ENCODE assay signal across 8 mouse cellular contexts in the genomic region with DNA sequence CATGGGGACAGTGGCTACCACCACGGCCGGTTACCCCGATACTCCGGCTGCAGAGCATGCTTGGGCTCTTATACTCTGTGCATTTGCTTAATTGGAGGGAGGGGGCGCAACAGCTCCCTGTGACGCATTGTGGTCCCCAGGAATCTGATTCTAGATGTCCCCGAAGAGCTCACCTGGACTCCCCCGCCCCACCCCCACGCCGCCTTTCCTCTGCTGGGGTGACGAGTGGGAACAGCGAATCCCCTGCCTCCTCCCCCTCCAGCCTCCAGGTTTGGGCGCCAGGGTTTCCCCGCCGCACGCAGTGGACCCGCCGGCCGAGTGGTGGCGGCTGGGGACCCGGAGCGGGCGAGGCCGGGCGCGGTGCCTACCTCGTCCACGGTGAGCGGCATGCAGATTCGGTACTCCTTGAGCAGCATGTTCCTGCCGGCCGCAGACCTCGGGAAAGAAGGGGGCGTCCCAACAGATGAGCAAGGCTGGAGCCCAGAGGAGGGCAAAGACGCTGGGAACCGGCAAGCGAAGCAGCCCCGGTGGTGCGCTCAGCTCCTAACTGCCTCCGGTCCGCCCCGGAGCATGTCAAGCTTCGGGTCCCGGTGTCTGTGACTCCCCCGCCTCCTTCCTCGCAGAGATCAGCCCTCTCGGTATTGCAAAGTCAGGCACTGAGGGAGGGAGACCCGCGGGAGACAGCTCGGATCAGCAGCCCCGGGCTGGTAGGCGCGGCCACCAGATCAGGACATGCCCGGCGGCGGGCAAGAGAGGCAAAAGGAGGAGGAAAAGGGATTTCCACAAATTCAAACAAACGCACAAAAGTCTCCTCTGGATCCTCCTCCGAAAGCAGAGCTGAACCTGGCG. TPM values are rescaled to one million over a fixed set of nuclear protein-coding genes. Genes with fewer than 3 reads are reported as not detected.
DNase-seq lines count a peak whose midpoint lies in the region; ATAC-seq and TF ChIP-seq lines count a peak whose summit lies in the region.

No protein-coding gene starts in this region.

- peaks cover 19 to 31% of the 10 kb centered on the region in 2 experiments for H3K4me1 ChIP-seq in MEL (ENCODE audit: control insufficient read depth in 1 of 2, insufficient read depth in 2 of 2, low read length in 2 of 2)
- H3K4me1 ChIP-seq in hindbrain, embryonic 14.5 days (replicated peaks; ENCODE audit: control insufficient read depth, insufficient read depth, low read length) = peaks cover 14% of the 10 kb centered on the region

- H3K4me3 ChIP-seq in MEL (ENCODE audit: control insufficient read depth in 1 of 2, insufficient read depth in 1 of 2, low read depth in 2 of 2, low read length in 2 of 2) = peak overlapping the region; percentile 88 to 89
- H3K4me3 ChIP-seq in hindbrain, embryonic 14.5 days (replicated peaks; ENCODE audit: low read length) = peak overlapping the region; percentile 72

- peak in 1 of 2 experiments; percentile 56; a peak in 1 of 4 replicates for TF ChIP-seq POLR2A in MEL (IDR thresholded peaks at IDR 0.05; ENCODE audit: control insufficient read depth in 1 of 2, insufficient read depth in 1 of 2, low read depth in 1 of 2, low read length in 2 of 2, poor library complexity in 1 of 2)

- H3K9me3 ChIP-seq in MEL (replicated peaks; ENCODE audit: insufficient read depth, low read length) = no peaks in the 10 kb centered on the region
- no peaks in the 10 kb centered on the region for H3K9me3 ChIP-seq in hindbrain, embryonic 14.5 days (ENCODE audit: control insufficient read depth, low read length)

- peak overlapping the region; percentile 99 for H3K27ac ChIP-seq in MEL (ENCODE audit: control insufficient read depth, low read depth, low read length)
- H3K27ac ChIP-seq in hindbrain, embryonic 14.5 days = peak overlapping the region; percentile 92

- ATAC-seq in hindbrain, embryonic 14.5 days (ENCODE audit: low FRiP score) = peak; percentile 62

- peak overlapping the region; percentile 93 for H3K9ac ChIP-seq in MEL (ENCODE audit: control insufficient read depth, low read depth, low read length, poor library complexity, severe bottlenecking)
- peak overlapping the region; percentile 78 for H3K9ac ChIP-seq in hindbrain, embryonic 14.5 days

- TF ChIP-seq RAD21 in MEL (IDR thresholded peaks at IDR 0.05; ENCODE audit: low read depth, low read length) = no peak

- TF ChIP-seq CTCF in MEL (IDR thresholded peaks at IDR 0.05 in 2 of 3, conservative IDR thresholded peaks at IDR 0.05 in 1 of 3; ENCODE audit: control insufficient read depth in 1 of 3, insufficient read depth in 1 of 3, low read depth in 2 of 3, low read length in 3 of 3, poor library complexity in 1 of 3, severe bottlenecking in 1 of 3) = 0 out of 6 replicates have a peak, but pooled peaks of 1 of the 3 experiments have one; percentile 1

- 0% methylated on average over 59 of the region's 59 CpGs for WGBS in hindbrain, embryonic 14.5 days

- H3K79me2 ChIP-seq in MEL (ENCODE audit: control insufficient read depth, insufficient read depth, low read length, poor library complexity) = peaks cover 51% of the 10 kb centered on the region

- no peak for TF ChIP-seq EP300 in MEL (IDR thresholded peaks at IDR 0.05; ENCODE audit: low read depth in 1 of 2, low read length in 2 of 2)

- peaks cover 0 to 34% of the 10 kb centered on the region in 2 experiments; a peak in 2 of 4 replicates for H3K36me3 ChIP-seq in MEL (ENCODE audit: control insufficient read depth in 1 of 2, insufficient read depth in 2 of 2, low read length in 2 of 2)
- H3K36me3 ChIP-seq in hindbrain, embryonic 14.5 days (replicated peaks; ENCODE audit: control insufficient read depth, insufficient read depth) = no peaks in the 10 kb centered on the region

- H3K27me3 ChIP-seq in MEL (ENCODE audit: control insufficient read depth in 1 of 2, insufficient read depth in 2 of 2, low read length in 2 of 2) = no peaks in the 10 kb centered on the region
- no peaks in the 10 kb centered on the region for H3K27me3 ChIP-seq in hindbrain, embryonic 14.5 days (ENCODE audit: control insufficient read depth, insufficient read depth, low read length)

- DNase-seq in MEL (ENCODE audit: low read depth, low spot score) = peak; percentile 81
- peak; percentile 84 for DNase-seq in cerebellum, postnatal 10 days
- peak; percentile 20 to 39 for DNase-seq in frontal cortex, postnatal 25 days (ENCODE audit: low spot score in 2 of 2)
- DNase-seq in hindbrain, embryonic 14.5 days (ENCODE audit: low spot score) = peak; percentile 37
- peak; percentile 54 to 65 for DNase-seq in layer of hippocampus, postnatal 36 days
- DNase-seq in lung, postnatal 25 days (ENCODE audit: low spot score) = peak; percentile 47
- peak; percentile 66 for DNase-seq in retina, postnatal 1 day
- DNase-seq in thymus, postnatal 4 days = peak; percentile 79

- H3K4me2 ChIP-seq in hindbrain, embryonic 14.5 days (replicated peaks) = peak overlapping the region; percentile 53

TF ChIP-seq in MEL, 35 proteins besides CTCF, POLR2A, EP300 and RAD21 (continues in another document):
- no peak for TF ChIP-seq GATA1 (IDR thresholded peaks at IDR 0.05; ENCODE audit: low read depth, low read length)
- TF ChIP-seq SMC3 (IDR thresholded peaks at IDR 0.05; ENCODE audit: low read depth, low read length) = 0 out of 2 replicates have a peak, but pooled peaks have one; percentile 2
- TF ChIP-seq MXI1 (IDR thresholded peaks at IDR 0.05; ENCODE audit: low read depth, low read length) = peak; percentile 19; the same call in 1 of the 2 replicates
- no peak for TF ChIP-seq TBP (IDR thresholded peaks at IDR 0.05; ENCODE audit: low read depth, low read length)
- no peak for TF ChIP-seq RCOR1 (IDR thresholded peaks at IDR 0.05; ENCODE audit: low read depth, low read length)
- TF ChIP-seq USF2 (IDR thresholded peaks at IDR 0.05; ENCODE audit: borderline replicate concordance in 1 of 2, insufficient read depth in 1 of 2, low read depth in 1 of 2, low read length in 2 of 2) = no peak
- peak; percentile 40; the same call in 1 of the 2 replicates for TF ChIP-seq NELFE (IDR thresholded peaks at IDR 0.05; ENCODE audit: low read depth, low read length)
- no peak; the same call in 1 of the 2 replicates for TF ChIP-seq MAZ (IDR thresholded peaks at IDR 0.05; ENCODE audit: low read depth, low read length)
- no peak for TF ChIP-seq CHD2 (IDR thresholded peaks at IDR 0.05; ENCODE audit: low read length)
- TF ChIP-seq ETS1 (IDR thresholded peaks at IDR 0.05; ENCODE audit: low read depth, low read length) = peak; percentile 26
- no peak for TF ChIP-seq MYB (IDR thresholded peaks at IDR 0.05; ENCODE audit: low read depth, low read length)
- TF ChIP-seq POLR2AphosphoS5 (IDR thresholded peaks at IDR 0.05; ENCODE audit: borderline replicate concordance, low read depth, low read length) = no peak
- no peak for TF ChIP-seq GABPA (IDR thresholded peaks at IDR 0.05; ENCODE audit: low read depth, low read length)
- no peak for TF ChIP-seq ELF1 (IDR thresholded peaks at IDR 0.05; ENCODE audit: low read depth, low read length)
- TF ChIP-seq ZMIZ1 (IDR thresholded peaks at IDR 0.05; ENCODE audit: low read depth, low read length) = 0 out of 2 replicates have a peak, but pooled peaks have one; percentile 26
- TF ChIP-seq ZKSCAN1 (IDR thresholded peaks at IDR 0.05; ENCODE audit: low read depth, low read length) = no peak
- TF ChIP-seq SIN3A (IDR thresholded peaks at IDR 0.05; ENCODE audit: low read length) = peak; percentile 10; the same call in 1 of the 2 replicates
- no peak for TF ChIP-seq ZNF384 (IDR thresholded peaks at IDR 0.05; ENCODE audit: low read depth, low read length)
- TF ChIP-seq TAL1 (IDR thresholded peaks at IDR 0.05; ENCODE audit: low read length) = no peak
- TF ChIP-seq BHLHE40 (IDR thresholded peaks at IDR 0.05; ENCODE audit: borderline replicate concordance, low read depth, low read length) = no peak
- no peak for TF ChIP-seq MYC (IDR thresholded peaks at IDR 0.05; ENCODE audit: low read depth, low read length)
- peak; percentile 62; the same call in 1 of the 2 replicates for TF ChIP-seq CHD1 (IDR thresholded peaks at IDR 0.05; ENCODE audit: low read depth, low read length)
- peak; percentile 33; the same call in 1 of the 2 replicates for TF ChIP-seq HCFC1 (IDR thresholded peaks at IDR 0.05; ENCODE audit: low read depth, low read length)
- peak; percentile 37; the same call in 1 of the 2 replicates for TF ChIP-seq TCF12 (IDR thresholded peaks at IDR 0.05; ENCODE audit: low read depth, low read length)
- no peak for TF ChIP-seq E2F4 (IDR thresholded peaks at IDR 0.05; ENCODE audit: borderline replicate concordance, low read depth, low read length)
- TF ChIP-seq USF1 (IDR thresholded peaks at IDR 0.05; ENCODE audit: low read depth, low read length) = no peak
- peak; percentile 45; the same call in 1 of the 2 replicates for TF ChIP-seq POLR2AphosphoS2 (IDR thresholded peaks at IDR 0.05; ENCODE audit: low read length)
- no peak for TF ChIP-seq KAT2A (conservative IDR thresholded peaks at IDR 0.05; ENCODE audit: low read depth, low read length)
- no peak for TF ChIP-seq MEF2A (IDR thresholded peaks at IDR 0.05; ENCODE audit: extremely low read depth, insufficient replicate concordance, low read depth, low read length, poor library complexity, severe bottlenecking)
- no peak for TF ChIP-seq ZC3H11A (IDR thresholded peaks at IDR 0.05; ENCODE audit: low read depth, low read length)
- no peak for TF ChIP-seq NRF1 (IDR thresholded peaks at IDR 0.05; ENCODE audit: insufficient read depth, low read depth, low read length, poor library complexity, severe bottlenecking)
- TF ChIP-seq UBTF (IDR thresholded peaks at IDR 0.05; ENCODE audit: borderline replicate concordance, insufficient read depth, low read depth, low read length) = peak; percentile 98
- TF ChIP-seq MAX (IDR thresholded peaks at IDR 0.05; ENCODE audit: low read length) = peak; percentile 16
- no peak for TF ChIP-seq MAFK (IDR thresholded peaks at IDR 0.05; ENCODE audit: borderline replicate concordance, low read depth, low read length)

RNA-seq across cellular contexts. Expression of gene Pitpnc1, which starts 0.8 kb away (rescaled TPM):
- 19.3 and 31.9 TPM in 2 replicates for total RNA-seq in MEL (2012; rRNA removed)
- polyA plus RNA-seq in MEL (2012; ENCODE audit: insufficient read depth in 1 of 2, insufficient read length in 2 of 2, low read depth in 1 of 2, low replicate concordance in 2 of 2, missing spikeins in 1 of 2) = 10 to 100 TPM in 1 of 2 experiments, not detected in 1; 25.3 TPM
- polyA plus RNA-seq in hindbrain, embryonic 14.5 days (2014; fragmentation: Nextera tagmentation; extraction: Ambion mirVana) = 43.3 and 45.7 TPM in 2 replicates
- total RNA-seq in layer of hippocampus, postnatal 36 days (2021) = 10 to 100 TPM; 48.9 to 53.6 TPM

RNA-seq across cellular contexts. Expression of gene Psmd12, which starts 9.5 kb away (rescaled TPM):
- total RNA-seq in MEL (2012; rRNA removed) = 149 and 173 TPM in 2 replicates
- 100 to 1,000 TPM; 139 to 437 TPM for polyA plus RNA-seq in MEL (2012; ENCODE audit: insufficient read depth in 1 of 2, insufficient read length in 2 of 2, low read depth in 1 of 2, low replicate concordance in 2 of 2, missing spikeins in 1 of 2)
- polyA plus RNA-seq in hindbrain, embryonic 14.5 days (2014; fragmentation: Nextera tagmentation; extraction: Ambion mirVana) = 159 and 165 TPM in 2 replicates
- 10 to 100 TPM; 67.9 to 70.2 TPM for total RNA-seq in layer of hippocampus, postnatal 36 days (2021)

Comparison
In these comparisons a context has a peak if more than half of its experiments do, and no peak if none do; other contexts are left out.
1. Peak in every context shown above with its lines: DNase-seq, ATAC-seq, H3K4me3 ChIP-seq and H3K27ac ChIP-seq.
2. DNase-seq: peak in every context shown above with its lines; median percentile 84 in cerebellum, postnatal 10 days; 81 in MEL; 79 in thymus, postnatal 4 days; 66 in retina, postnatal 1 day; 60 in layer of hippocampus, postnatal 36 days; 47 in lung, postnatal 25 days; 37 in hindbrain, embryonic 14.5 days; 30 in frontal cortex, postnatal 25 days.